Mouse (Mus musculus) neural tube, embryonic 14.5 days (tissue): ENCODE results near the gene Lifr. TPM values are rescaled to one million over a fixed set of nuclear protein-coding genes. Genes with fewer than 3 reads are reported as not detected.
A peak's percentile ranks its signal among the peaks of the same experiment; 100 is the strongest.

Experiments used
- ATAC-seq: fragments of 200-750 bp; cut with Nextera tagmentation; 2 replicates; pipeline ENCODE4 v1.8.0; 2017; ENCODE audit warnings: low read depth, mild to moderate bottlenecking, moderate TSS enrichment, moderate library complexity
- H3K27ac ChIP-seq: fragments of 300-500 bp; sonication (generic); 2 replicates; pipeline ENCODE4 v1.5.1; 2014; ENCODE audit warnings: low read depth, mild to moderate bottlenecking, control low read depth, low read length, moderate library complexity, mixed read lengths
- H3K27me3 ChIP-seq: fragments of 300-500 bp; sonication (generic); 2 replicates; pipeline ENCODE4 v1.6.1; 2014; ENCODE audit warnings: low read length; ENCODE audit not compliant: control insufficient read depth, insufficient read depth
- H3K36me3 ChIP-seq: fragments of 300-500 bp; sonication (generic); 2 replicates; pipeline ENCODE4 v1.6.1; 2014; ENCODE audit warnings: low read length, mixed read lengths; ENCODE audit not compliant: control insufficient read depth, insufficient read depth
- H3K4me1 ChIP-seq: fragments of 300-500 bp; sonication (generic); 2 replicates; pipeline ENCODE4 v1.6.1; 2014; ENCODE audit warnings: low read length; ENCODE audit not compliant: control insufficient read depth, insufficient read depth
- H3K4me2 ChIP-seq: fragments of 300-500 bp; sonication (generic); 2 replicates; pipeline ENCODE4 v1.6.1; 2014; ENCODE audit warnings: mild to moderate bottlenecking, low read depth, low read length, control low read depth
- H3K4me3 ChIP-seq: fragments of 300-500 bp; sonication (generic); 2 replicates; pipeline ENCODE4 v1.5.1; 2014; ENCODE audit warnings: low read depth, low read length, control low read depth, mixed read lengths
- H3K9ac ChIP-seq: fragments of 300-500 bp; sonication (generic); replicated peaks from 2 replicates; pipeline ENCODE4 v1.6.1; 2014; ENCODE audit warnings: low read depth, mild to moderate bottlenecking, control low read depth, low read length, mixed read lengths
- H3K9me3 ChIP-seq: fragments of 300-500 bp; sonication (generic); 2 replicates; pipeline ENCODE4 v1.6.1; 2016; ENCODE audit warnings: low read length; ENCODE audit not compliant: control insufficient read depth
- WGBS: fragments of 180-500 bp; shearing (Covaris S2); extraction: QIAGEN DNeasy Blood & Tissue Kit; methylation state at CpG from one replicate; pipeline ENCODE4 v1.1.7; 2014; 5-methylcytosine and 5-hydroxymethylcytosine counted together
- polyA plus RNA-seq: library from polyadenylated mRNA; unstranded; fragments of >200 nt; fragmentation: Nextera tagmentation; extraction: Ambion mirVana; gene quantifications from 2 replicates; pipeline ENCODE4 v1.2.1, GENCODE M21; 2014

Gene Lifr
- polyA plus RNA-seq, 1 experiment from 2014 or later: 32.1 TPM

DNA sequence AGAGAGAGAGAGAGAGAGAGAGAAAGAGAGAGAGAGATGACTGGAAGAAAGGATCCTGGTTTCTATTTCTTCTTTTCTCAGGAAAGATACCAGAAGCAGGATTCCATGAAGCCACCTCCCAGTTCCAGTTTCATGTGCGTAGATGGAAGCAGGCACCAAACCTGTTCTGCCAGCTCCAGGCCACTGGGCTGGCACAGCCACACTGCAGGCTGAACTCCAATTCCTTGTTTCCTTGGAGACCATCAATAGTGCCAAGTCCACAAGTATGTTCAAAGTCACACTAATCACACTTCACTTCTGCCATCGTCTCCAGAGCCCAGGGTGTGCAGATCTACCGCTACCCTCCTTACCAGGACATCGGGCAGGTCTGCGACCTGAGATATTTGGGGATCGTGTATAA, 15.2 kb upstream of the Lifr start:
- WGBS: 68% methylated on average over 6 of the region's 6 CpGs
- Histone ChIP-seq H3K4me2 (no peak overlapping the region), H3K27ac (no peak overlapping the region), H3K4me3 (no peak overlapping the region), H3K27me3 (no peaks in the 10 kb centered on the region), H3K4me1 (peaks cover 4% of the 10 kb centered on the region; the same call in 1 of the 2 replicates), H3K9me3 (no peaks in the 10 kb centered on the region), H3K9ac (no peak overlapping the region), H3K36me3 (no peaks in the 10 kb centered on the region)
- ATAC-seq: peak; percentile 59; the same call in 1 of the 2 replicates

DNA sequence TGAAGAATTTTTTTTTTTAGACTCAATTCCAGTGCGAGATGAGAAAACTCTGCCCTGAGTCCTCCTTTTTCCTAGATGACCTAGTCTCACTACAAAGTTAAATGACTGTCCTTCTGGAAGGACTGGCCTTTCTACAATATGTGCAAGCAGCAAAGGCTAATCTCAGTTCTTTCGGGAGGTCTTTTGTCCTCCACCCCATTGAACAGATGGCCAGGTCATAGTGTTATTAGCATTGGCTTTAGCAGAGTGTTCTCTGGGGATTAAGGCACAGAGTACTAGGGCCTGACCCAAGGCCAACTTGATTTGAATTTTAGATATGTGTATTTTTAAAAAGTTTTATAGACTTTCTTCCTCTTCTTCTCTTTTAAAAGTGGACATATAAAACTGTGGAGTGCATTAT, 12.1 kb upstream of the Lifr start:
- H3K9me3 ChIP-seq: no peaks in the 10 kb centered on the region
- no peak overlapping the region for H3K4me2 ChIP-seq
- H3K36me3 ChIP-seq: no peaks in the 10 kb centered on the region
- whole genome bisulfite sequencing: 53% methylated on average over 2 of the region's 2 CpGs
- no peaks in the 10 kb centered on the region for H3K4me1 ChIP-seq
- no peak overlapping the region for H3K9ac ChIP-seq
- H3K27me3 ChIP-seq: no peaks in the 10 kb centered on the region
- ATAC-seq: no peak
- H3K4me3 ChIP-seq: no peak overlapping the region
- H3K27ac ChIP-seq: no peak overlapping the region

DNA sequence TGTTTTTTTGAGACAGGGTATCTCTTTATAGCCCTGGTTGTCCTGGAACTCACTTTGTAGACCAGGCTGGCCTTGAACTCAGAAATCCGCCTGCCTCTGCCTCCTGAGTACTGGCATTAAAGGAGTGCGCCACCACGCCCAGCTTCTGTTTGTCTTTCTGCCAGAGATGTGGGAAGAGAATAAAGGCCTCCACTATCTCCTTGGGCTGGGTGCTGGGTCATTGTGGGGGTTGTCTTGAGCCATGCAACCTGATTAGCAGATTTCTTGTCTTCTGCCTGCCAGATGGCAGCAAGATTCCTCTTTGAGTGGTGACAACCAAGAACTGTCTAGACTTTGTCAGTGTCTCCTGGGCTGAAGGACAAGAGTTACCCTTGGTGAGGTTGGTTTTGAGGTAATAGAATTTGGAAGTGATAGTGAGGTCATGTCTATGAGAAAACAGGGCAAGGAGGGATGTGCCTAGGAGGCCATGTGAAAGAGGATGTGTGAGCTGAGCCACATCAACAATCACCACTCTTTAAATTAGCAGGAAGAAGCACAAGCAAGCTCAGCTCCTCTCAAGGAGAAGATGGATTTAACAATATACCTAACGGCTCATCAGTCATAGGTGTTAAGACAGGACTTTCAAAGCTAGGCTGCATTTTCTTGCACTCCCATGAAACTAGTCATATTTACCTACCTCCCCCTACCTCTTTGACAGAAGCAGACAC, 10.6 kb upstream of the Lifr start:
- ATAC-seq: no peak
- H3K27me3 ChIP-seq: no peaks in the 10 kb centered on the region
- H3K9me3 ChIP-seq: no peaks in the 10 kb centered on the region
- H3K27ac ChIP-seq: no peak overlapping the region
- H3K36me3 ChIP-seq: no peaks in the 10 kb centered on the region
- H3K9ac ChIP-seq: no peak overlapping the region
- no peaks in the 10 kb centered on the region for H3K4me1 ChIP-seq
- no peak overlapping the region for H3K4me2 ChIP-seq
- WGBS: 92% methylated on average over 4 of the region's 4 CpGs
- no peak overlapping the region for H3K4me3 ChIP-seq

DNA sequence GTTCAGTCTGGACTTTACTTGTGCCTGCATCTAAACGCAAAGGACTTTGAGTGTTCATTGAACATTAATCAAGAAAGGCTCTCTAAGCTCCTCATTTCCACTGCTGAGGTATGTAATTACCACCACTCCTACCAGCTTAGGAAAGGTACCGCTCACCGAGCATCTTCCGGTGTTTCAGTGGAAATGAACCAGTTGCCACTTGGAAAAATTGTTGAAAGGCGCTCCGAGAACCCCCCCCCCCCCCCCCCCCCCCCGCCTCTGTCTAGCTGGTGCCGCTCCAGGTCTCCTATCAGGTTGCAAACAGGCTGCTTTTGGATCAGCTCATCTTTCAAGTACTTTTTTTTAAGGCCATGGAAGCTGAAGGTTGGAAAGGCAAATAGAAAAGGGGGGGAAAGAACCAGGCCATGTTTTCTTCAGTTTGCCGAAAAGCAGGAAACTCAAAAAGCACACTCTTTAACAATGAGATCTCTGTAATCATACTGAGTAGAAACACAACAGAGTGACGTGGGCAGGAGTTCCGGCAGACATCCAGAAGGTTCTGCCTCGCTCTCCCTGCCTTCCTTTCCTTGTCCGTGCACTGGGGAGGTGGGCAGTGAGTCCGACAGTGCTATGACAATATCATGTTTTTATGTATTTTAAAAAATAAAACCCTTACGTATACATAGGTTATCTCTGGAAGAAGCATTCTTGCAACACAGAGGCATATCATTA, 9.3 kb upstream of the Lifr start:
- Histone ChIP-seq H3K4me2 (no peak overlapping the region), H3K4me1 (no peaks in the 10 kb centered on the region), H3K36me3 (no peaks in the 10 kb centered on the region), H3K27me3 (no peaks in the 10 kb centered on the region), H3K9ac (no peak overlapping the region), H3K27ac (no peak overlapping the region), H3K4me3 (no peak overlapping the region), H3K9me3 (no peaks in the 10 kb centered on the region)
- no peak for ATAC-seq
- WGBS: 83% methylated on average over 13 of the region's 15 CpGs

DNA sequence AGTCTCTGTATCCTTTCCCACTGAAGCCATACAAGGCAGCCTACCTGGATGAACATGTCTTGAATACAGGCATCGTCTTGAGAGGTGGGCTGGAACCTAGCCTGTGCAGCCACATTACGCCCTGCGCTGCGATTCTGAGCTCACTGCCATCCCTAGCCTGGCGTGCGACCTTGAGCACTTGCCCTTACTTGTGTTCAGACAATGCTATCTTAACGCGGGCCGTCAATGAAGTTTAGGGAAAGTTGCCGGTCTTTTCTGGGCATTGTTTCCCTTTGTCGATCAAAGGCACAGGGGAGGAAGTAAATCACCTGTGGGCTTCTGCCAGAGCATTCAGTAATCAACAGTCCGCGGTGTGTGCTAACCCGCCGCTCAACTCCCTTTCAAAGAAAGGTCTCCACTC, 8.6 kb upstream of the Lifr start:
- Histone ChIP-seq H3K27me3 (no peaks in the 10 kb centered on the region), H3K27ac (no peak overlapping the region), H3K4me3 (no peak overlapping the region), H3K36me3 (no peaks in the 10 kb centered on the region), H3K4me2 (no peak overlapping the region), H3K9me3 (no peaks in the 10 kb centered on the region), H3K4me1 (no peaks in the 10 kb centered on the region), H3K9ac (no peak overlapping the region)
- ATAC-seq: no peak
- WGBS: 29% methylated on average over 15 of the region's 15 CpGs

DNA sequence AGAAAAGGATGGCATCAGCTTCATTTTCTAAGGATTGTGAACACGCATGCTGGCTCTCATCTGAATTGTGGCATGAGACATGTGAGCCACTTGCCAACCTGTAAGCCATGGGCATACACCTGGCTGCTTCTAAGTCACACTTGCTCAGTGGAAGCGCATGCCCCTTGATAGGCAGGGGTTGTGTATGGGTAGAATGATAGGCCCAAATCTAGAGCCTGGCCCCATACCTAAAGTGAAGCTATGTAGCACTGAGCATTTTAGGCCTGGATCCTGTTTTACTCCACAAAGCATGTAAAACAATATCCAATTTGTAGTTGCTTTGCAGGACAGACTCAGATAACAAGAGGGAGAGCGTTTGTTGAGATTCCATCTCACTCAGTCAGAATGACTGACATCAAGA, 7.5 kb upstream of the Lifr start:
- H3K27me3 ChIP-seq: no peaks in the 10 kb centered on the region
- no peak for ATAC-seq
- 94% methylated on average over 3 of the region's 3 CpGs for WGBS

DNA sequence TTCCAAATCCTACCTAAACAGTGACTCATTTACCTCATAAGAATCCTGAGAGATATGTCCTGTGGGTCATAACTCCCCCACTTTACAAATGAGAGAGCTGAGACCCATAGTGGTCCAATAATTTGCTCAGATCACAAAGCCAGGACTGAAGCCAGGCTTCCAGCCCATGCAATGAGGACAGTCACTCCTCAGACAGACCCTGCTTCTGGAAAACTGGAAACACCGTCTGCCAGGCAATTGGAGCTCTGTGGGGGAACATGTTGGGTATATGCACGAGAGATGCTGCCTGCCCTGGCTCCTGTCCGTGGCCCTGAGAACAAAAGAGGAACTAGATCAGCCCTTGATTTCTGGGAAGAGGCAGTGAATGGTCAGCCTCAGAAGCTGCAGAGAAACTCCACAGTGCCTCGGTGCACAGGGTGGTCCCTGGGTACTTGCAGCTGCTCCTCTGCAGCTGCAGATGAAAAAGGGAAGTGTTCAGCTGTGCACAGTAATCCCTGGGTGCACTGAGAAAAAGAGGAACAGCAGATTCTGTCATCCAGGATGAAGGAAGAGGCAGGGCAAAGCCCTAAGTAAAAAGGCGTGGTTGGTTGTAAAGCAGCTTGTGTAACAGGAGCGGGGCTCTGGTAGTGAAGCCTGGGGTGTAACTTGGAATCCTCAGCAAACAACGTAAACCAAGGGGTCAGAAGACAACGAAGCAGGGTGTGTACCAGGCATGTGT, 5.5 kb upstream of the Lifr start:
- H3K9ac ChIP-seq: no peak overlapping the region
- H3K27ac ChIP-seq: no peak overlapping the region

More for the DNA sequence above, 7.5 kb upstream of the Lifr start:
- H3K4me1 ChIP-seq: no peaks in the 10 kb centered on the region
- H3K4me2 ChIP-seq: no peak overlapping the region
- no peak overlapping the region for H3K4me3 ChIP-seq
- H3K36me3 ChIP-seq: no peaks in the 10 kb centered on the region
- H3K9me3 ChIP-seq: no peaks in the 10 kb centered on the region
- no peak overlapping the region for H3K27ac ChIP-seq
- no peak overlapping the region for H3K9ac ChIP-seq

DNA sequence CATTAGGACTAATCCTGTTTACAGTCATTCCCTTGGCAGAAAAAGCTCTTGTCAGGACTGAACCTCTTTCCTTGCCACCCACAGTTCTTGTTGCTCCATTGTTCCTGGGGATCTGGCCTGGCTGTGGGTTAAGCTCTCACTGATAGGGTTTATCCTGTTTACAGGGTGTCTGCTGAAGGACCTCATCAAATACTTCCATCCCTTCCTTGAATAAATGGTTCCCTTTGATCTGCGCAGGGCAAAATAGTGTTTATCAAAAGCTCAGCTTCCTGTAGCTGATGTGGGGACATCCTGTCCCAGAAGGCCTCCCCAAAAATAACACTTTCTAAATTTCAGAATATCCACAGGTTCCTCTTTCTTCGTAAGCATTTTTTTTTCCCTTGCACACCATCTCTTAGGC, 1.7 kb upstream of the Lifr start:
- ATAC-seq: no peak

More for the DNA sequence above, 5.5 kb upstream of the Lifr start:
- Histone ChIP-seq H3K9me3 (no peaks in the 10 kb centered on the region), H3K36me3 (no peaks in the 10 kb centered on the region), H3K4me3 (no peak overlapping the region), H3K27me3 (no peaks in the 10 kb centered on the region), H3K4me2 (no peak overlapping the region), H3K4me1 (no peaks in the 10 kb centered on the region)
- WGBS: 27% methylated on average over 8 of the region's 8 CpGs
- no peak for ATAC-seq

DNA sequence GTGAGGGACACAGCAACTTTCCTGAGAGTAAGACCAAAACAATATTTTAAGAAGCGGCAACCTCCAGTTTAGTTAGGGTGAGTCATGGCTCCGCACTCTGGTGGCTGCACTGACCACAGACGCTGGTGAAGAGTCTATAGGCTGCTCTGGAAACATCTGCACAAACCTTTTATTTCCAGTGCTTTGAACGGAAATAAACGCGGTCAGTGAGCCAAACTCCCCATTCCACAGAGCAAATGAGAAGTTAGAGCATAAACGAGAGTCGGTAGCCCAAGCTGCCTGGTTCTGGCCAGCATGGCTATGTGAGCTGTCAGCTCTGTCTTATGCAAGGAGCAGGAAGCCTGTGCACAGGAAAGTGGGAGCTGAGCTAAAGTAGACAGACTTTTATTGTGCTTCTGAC, 1.9 kb downstream of the Lifr start:
- Histone ChIP-seq H3K4me3 (no peak overlapping the region), H3K27me3 (no peaks in the 10 kb centered on the region), H3K4me2 (no peak overlapping the region), H3K27ac (no peak overlapping the region), H3K9ac (no peak overlapping the region), H3K4me1 (no peaks in the 10 kb centered on the region), H3K36me3 (no peaks in the 10 kb centered on the region), H3K9me3 (no peaks in the 10 kb centered on the region)
- ATAC-seq: no peak
- WGBS: 70% methylated on average over 8 of the region's 8 CpGs

More for the DNA sequence above, 1.7 kb upstream of the Lifr start:
- H3K4me3 ChIP-seq: no peak overlapping the region
- WGBS: 82% methylated on average over 2 of the region's 2 CpGs
- no peak overlapping the region for H3K27ac ChIP-seq
- no peaks in the 10 kb centered on the region for H3K4me1 ChIP-seq
- H3K9me3 ChIP-seq: no peaks in the 10 kb centered on the region
- no peaks in the 10 kb centered on the region for H3K27me3 ChIP-seq
- H3K36me3 ChIP-seq: no peaks in the 10 kb centered on the region
- H3K9ac ChIP-seq: no peak overlapping the region
- no peak overlapping the region for H3K4me2 ChIP-seq
